Mouse (Mus musculus) myocyte (in vitro differentiated cells): ENCODE measurements around the gene Xab2.

Source experiments
- CEBPB ChIP-seq: IDR thresholded peaks from 2 replicates; pipeline ENCODE4 v1.6.1; 2011; ENCODE audit warnings: mild to moderate bottlenecking, moderate library complexity; ENCODE audit not compliant: poor library complexity, insufficient read depth, severe bottlenecking
- MAX ChIP-seq: IDR thresholded peaks from one replicate; pipeline ENCODE4 v1.6.1; 2011; ENCODE audit warnings: low read depth, mild to moderate bottlenecking, control low read depth
- MYOD1 ChIP-seq, 3 experiments: IDR thresholded peaks; one replicate each; pipeline ENCODE4 v1.6.1; 2011; ENCODE audit warnings: control low read depth in 2 of 3, low read depth in 2 of 3, mild to moderate bottlenecking in 2 of 3, moderate library complexity in 1 of 3; ENCODE audit not compliant: insufficient read length in 2 of 3, control insufficient read depth in 1 of 3
- POLR2A ChIP-seq: IDR thresholded peaks from one replicate; pipeline ENCODE4 v1.6.1; 2011; ENCODE audit warnings: low read depth, mild to moderate bottlenecking, control low read depth, moderate library complexity; ENCODE audit not compliant: insufficient read length
- POLR2AphosphoS2 ChIP-seq: IDR thresholded peaks from one replicate; pipeline ENCODE4 v1.6.1; 2011; ENCODE audit warnings: low read depth, control low read depth; ENCODE audit not compliant: insufficient read length

GRCm38 (mm10) chr8:3574546-3574945, 46.6 kb downstream of the Xab2 start:
- no peak for TF ChIP-seq POLR2AphosphoS2
- no peak for TF ChIP-seq POLR2A
- no peak for TF ChIP-seq MAX
- TF ChIP-seq MYOD1 (IDR thresholded peaks at IDR 0.05; ENCODE audit: control insufficient read depth in 1 of 3, insufficient read length in 2 of 3, low read depth in 2 of 3) = no peak
- no peak for TF ChIP-seq CEBPB
